Mouse (Mus musculus) megakaryocyte, adult 5-6 weeks (primary cell): ENCODE data around the gene Slc39a5. TPM values are rescaled to one million over a fixed set of nuclear protein-coding genes. Genes with fewer than 3 reads are reported as not detected.

Experiments
- ATAC-seq: 2 replicates; pipeline ENCODE4 v1.8.0; 2016; ENCODE audit warnings: mild to moderate bottlenecking, inconsistent platforms; ENCODE audit not compliant: poor library complexity, severe bottlenecking
- total RNA-seq, 2 experiments: library from RNA; stranded (forward) in 1 of 2; stranded (reverse) in 1 of 2; fragments of 153-499, 151-499 nt in 1 of 2; fragments of 221-1000, 200-1000 nt in 1 of 2; gene quantifications; 2 replicates each; pipeline versions ENCODE4 v1.2.3 to v1.2.4; 2015 to 2017

The Slc39a5 gene
- total RNA-seq, 2 experiments from 2014 or later = not detected

DNA sequence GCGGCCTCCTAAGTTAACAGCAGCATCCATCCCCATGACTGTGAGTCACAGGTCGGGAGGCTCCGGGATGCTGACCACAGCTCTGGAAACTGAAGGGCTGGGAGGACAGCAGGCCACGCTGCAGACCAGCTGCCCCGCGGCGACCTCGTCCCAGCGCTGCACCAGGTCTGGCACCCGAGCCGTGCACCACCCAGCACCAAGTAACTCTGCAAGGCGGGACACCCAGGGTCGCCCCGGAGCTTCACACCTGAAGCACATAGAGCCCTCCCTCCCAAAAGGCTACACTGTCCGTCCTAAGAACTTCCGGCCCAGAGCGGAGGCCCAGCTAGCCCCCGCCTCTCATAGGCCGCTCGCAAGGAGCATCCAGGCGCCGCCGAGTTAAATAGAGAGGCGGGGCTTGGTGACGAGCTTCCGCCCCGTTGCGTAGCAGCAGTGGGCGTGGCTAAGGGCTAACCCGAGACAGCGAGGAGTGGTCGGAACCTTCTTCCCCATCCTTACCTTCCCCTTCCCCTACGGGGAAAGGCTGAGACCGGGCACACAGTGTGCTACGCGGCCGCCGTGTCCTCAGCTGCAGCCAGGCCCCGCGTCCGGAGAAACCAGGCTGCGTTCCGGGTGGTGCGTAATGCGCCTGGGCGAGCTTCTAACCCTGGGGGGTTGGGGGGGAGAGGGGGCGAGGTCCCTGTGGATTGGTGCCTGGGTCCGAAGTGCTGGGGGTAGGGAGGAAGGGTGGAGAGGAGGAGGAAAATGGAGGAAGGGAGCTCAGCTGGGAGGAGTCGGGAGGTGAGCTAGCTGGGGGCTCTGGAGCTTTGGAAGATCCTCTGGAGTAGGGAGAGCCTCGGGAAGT lies 10.4 kb upstream of the Slc39a5 start, which contains the start of the genes Nabp2 and Rnf41:
TSS of gene Nabp2 (minus strand) at position 282 of the 844 bp plus-strand sequence.
TSS of gene Rnf41 (plus strand) at position 447 of the 844 bp plus-strand sequence.
- peak; percentile 77 for ATAC-seq

DNA sequence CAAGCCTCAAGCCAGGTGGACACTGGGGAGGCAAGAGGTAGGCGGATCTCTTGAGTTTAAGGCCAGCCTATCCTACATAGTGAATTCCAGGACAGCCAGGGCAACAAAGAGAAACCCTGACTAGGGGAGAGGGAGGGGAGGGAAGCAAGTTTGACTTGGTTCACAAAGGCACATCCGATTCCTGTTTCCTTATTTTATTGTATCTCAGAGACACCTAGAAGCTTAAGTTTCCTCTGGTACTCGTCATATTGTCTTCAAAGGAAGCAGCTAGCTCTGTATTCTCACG lies 9.5 kb upstream of the Slc39a5 start:
- ATAC-seq = no peak

DNA sequence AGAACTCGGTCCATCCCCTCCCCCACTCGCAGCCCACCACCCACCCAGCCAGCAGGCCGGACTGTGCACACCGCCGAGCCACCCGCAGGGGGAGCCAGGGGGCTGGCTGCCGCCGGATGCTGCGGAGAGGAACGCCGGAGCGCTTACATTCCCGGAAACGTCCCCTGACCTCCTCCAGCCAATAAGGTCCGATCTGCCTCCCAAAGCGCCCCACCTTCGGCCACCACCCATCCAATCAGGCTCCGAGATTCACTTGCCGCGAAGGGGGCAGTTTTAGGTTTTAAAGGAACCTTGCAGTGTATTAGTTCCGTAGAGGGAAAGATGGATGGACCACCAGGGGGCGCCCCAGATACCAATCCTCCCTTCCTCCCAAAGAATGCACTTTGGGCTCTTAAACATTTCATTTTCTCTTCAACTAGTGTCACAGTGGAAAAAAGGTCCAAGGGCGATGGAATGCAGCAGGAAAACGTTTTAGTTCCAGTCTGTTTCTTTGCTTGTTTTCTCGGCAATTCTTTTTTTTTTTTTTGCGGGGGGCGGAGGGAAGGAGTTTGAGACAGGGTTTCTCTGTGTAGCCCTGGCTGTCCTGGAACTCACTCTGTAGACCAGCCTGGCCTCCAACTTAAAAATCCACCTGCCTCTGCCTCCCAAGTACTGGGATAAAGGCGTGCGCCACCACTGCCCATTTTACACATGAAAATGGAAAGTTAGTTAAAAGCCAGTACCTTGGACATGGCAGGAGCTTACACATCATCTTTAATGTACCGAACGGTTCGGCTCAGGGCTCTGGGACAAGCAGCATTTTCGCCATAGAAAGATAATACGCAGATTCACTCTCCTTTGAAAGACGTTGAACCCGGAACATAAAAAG lies 8.9 kb upstream of the Slc39a5 start:
- peak; percentile 86 for ATAC-seq

DNA sequence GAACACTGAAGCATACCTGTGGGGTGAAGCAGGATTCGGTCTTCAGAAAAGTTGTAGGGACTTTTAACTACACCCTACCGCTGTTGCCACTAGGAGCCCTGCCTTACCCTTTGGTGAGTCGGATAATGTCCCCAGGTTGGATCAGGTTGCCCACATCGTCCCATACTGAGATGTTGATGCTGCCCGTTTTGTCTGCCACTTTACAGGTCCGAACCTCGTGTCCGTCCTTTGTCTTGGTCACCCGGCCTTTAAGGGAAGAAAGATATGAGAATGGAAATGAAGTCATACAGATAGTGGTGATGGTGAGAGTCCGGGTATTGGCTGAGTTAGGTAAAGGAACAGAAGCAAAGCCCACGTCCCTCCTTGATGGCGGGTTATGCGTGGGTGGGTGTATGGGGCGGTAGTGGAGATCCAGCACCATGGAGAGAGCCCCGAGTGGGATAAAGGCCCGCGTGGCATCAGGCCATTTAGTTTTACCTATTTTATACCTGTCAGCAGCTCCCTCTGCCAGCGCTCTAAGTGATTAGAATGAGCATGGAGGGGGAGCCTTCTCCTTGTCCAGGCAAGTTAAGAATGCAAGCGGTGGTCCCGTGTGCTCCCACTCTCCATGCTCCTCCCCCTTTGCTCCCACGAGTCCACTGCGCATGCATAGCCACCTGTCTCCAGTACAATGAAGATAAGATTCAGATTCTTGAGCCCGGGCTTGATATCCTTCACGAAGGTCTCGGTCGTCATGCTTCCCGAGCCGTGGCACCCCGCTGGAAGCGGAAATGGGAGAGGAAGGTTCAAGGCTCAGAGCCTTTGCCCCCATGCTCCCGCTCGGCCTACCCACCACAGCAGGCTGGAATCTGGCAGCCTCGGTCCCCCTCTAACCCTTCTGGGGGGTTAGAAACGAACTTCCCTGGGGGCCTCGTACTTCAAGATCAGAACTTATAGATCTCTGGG lies 7.8 kb upstream of the Slc39a5 start:
- ATAC-seq = no peak

DNA sequence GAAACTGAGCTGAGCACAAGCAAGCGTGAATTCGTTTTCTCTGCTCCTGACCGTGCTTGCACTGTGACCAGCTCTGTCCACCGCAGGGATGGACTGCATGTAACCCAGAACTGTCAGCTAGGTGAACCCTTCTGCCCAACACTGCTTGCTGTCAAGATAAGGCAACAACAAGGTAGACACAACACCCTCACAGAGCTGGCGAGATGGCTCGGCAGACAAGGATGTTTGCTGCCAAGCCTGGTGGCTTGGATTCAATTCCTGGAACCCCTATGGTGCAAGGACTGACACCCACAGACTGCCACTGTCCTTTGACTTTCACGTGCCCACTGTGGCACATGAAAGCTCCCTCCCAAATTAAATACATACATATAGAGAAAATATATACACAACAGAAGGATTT lies 2.9 kb upstream of the Slc39a5 start:
- ATAC-seq = no peak

DNA sequence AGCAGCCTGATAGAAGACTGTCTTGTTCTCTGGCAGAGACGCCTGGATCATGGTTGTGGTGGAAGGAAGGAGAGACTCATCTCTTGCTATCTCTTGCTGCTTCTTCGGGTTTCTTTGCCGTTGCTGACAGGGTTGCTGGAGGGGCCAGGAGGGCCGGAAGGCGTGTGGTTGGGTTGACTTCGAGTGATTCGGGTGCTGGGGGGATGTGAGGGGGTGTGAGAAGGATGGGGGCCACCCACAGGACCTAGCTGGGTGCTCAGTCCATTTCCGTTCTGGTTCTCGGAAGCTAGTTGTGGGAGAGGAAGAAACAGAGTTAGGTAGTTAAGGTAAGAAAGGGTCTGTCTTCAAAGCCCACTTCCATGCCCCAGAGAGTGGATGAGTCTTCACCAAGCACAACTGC lies 609 bp upstream of the Slc39a5 start:
- no peak for ATAC-seq

DNA sequence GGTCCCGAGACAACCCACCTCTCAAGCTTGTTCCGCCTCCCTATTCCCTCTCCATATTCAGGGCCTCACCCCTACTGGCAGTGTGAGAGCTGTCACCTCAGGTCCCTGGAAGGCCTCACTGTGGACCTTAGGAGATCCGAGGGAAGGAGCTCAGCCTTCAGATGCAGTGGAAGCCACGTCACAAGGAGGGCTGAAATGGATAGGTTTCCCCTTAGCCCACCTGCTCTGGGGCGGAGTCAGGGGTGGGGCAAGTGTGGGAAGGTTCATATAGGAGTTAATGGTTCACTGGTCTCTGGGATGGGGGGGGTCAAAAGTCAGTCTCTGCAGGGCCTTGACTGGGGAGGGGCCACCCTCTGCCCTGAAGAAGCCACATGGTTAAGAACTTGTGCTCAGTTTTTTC lies 691 bp downstream of the Slc39a5 start:
- no peak for ATAC-seq

DNA sequence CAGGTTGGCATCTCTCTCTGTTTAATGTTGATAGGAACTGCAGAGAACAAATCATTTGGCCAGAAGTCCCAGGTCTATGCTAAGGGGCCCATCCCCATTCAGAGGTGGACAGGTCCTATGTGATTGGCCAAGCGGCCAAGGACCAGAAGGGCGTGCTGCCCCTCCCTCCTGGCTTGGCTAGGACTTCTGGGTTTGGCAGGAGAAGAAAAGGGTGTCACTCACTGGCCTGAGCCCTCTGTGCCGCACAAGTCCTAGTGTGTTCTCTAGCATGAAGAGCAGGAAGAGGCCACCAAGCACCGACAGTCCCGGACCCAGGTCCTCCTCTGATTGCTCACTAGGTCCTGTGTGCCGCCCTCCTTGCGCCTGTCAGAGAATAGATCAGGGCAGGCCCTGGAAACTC lies 3.6 kb downstream of the Slc39a5 start:
- no peak for ATAC-seq

DNA sequence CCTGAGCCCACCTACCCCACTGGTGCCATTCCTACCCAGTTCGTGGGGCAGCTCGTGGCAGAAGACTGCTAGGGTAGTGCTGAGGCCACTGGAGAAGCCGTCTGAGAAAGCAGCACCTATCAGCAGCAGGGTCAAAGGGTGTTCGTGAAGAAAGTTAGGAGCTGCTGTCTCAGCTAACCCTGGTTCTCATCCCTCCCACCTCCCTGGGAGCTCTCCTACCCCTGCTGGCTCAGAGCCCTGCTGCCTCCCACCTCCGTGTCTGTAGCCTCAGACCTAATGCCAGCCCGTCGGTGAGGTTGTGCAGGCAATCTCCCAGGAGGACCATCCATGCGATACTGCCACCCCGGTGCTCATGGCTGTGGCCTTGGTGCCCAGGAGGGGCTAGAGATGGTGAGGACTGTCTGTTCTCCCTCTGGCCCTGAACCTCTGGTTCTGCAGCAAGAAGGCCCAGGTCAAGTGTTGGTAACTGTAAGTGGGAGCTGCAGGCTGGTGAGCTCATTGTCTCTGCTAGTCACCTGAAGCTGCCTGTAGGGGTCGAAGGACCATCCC lies 4.2 kb downstream of the Slc39a5 start:
- no peak for ATAC-seq

DNA sequence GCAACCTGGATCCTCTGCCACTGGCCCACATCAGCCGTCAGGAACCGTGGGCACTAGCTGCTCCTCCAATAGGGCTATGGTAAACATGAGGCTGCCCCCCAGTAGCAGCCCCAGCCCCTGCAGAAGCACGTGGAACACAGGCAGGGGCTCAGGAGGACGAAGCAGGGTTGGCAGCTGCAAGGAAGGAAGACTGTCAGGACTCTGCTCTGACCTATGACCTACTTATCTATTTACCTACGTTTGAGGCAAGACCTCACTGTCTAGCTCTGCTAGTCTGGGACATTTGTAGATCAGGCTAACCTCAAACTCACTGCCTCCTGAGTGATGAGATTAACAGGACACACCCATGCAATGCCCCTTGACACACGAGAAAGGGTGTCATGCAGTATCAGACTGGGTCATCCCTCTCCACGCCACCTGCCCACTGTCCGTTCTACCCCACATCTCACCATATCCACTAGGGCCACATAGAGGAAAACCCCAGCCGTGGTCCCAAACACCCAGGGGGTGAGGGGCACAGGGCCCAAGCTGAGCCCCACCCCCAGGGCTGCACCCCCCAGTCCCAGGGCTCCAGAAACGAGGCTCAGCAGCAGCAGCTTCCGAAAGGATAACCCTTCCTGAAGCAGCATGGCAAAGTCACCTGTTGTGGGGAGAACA lies 4.9 kb downstream of the Slc39a5 start:
- no peak for ATAC-seq

DNA sequence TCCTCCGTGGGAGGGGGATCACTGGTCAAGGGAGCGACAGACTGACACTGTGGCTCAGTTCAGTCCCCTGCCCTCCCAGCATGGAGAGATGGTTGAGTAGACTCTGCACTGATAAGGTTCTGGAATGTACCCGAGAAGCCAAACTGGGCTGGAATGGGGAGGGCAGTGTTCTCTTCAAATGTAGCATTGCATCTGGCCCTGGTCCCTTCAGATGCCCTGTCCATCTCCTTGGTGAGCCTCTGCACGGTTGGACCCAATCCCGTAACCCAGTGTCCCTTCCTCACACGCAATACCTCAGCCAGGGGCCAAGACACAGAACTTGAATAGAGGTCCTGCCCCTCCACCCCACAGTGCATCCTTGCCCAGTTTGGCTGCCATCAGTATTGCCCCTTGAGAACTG lies 9.2 kb downstream of the Slc39a5 start:
- ATAC-seq = no peak

DNA sequence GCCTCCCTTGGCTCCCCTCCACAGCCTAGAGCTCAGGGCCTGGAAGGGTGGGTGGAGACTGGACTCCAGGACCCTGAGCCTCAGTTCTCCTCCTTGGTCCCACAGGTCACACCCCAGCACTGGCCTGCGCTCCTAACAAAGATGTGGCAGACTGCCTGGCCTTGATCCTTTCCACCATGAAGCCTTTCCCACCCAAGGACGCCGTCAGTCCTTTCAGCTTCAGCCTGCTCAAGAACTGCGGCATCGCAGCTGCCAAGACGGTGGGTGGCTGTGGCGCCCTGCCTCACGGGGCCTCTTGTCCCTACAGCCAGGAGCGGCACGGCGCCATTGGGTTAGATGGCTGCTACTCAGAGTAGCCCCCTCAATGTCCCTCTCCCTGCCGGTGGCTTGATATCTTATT lies 10.7 kb downstream of the Slc39a5 start:
- ATAC-seq = no peak

DNA sequence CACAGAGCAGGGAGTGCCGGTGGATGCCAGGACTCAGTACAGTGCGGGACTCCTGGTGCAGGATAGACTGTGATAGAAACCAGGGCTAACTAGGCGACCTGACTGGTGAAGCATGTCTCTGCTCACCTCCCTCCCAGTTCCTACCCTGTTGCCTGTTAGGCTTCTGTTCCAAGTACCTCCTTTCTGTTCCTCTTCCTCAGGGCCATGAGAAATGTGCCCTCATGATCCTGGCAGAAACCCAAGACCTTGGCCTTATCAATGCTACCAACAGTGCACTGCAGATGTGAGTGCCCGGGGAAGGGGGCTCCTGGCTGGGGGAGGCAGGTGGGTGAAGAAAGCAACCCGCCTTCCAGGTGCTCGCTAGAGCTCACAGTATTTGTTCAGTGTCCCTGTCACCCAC lies 11.5 kb downstream of the Slc39a5 start:
- peak; percentile 37; the same call in 1 of the 2 replicates for ATAC-seq

DNA sequence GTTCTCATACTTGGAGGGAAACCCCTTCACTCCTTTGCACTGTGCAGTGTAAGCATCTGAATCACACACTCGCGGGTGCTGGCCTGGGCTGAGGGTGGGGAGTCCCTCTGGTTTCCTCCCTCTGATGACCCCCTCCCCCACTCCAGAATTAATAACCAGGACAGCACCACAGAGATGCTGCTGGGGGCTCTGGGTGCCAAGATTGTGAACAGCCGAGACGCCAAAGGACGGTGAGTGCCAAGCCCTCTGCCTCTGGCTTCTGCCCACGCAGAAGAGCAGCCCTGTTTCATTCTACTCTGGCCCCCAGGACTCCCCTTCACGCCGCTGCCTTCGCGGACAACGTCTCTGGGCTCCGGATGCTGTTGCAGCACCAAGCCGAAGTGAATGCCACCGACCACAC lies 12.1 kb downstream of the Slc39a5 start:
- no peak for ATAC-seq

DNA sequence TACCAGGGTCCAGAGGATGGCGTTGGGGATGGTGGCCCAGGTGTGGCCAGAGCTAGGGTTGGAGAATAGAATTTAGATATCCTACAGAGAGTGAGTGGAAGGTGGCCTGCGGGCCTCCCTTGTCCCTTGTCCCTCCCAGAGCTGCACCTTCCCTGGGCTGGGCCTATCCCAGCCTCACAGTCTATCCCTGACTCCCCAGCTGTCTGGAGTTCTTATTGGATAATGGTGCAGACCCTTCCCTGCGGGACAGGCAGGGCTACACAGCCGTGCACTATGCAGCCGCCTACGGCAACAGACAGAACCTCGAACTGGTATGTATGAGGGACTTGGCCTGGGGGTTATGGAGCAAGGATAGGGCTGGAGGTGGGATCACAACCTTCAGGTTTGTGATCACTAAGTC lies 15.1 kb downstream of the Slc39a5 start:
- no peak for ATAC-seq

DNA sequence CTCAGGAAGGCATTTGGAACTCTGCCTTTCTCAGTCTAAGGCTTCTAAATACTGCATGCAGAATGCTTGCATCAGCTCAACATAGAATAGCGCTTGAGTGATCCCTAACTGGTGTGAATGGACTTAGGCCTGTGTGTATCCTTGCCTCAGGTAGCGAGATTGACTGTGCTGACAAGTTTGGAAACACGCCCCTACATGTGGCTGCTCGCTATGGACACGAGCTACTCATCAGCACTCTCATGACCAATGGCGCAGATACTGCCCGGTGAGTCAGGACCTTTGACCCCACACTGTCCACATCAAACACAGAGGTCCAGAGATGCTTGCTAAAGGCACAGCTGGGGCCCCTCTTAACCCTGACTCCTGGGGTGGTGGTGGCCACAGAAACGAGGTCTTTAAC lies 18.5 kb downstream of the Slc39a5 start:
- ATAC-seq = no peak

DNA sequence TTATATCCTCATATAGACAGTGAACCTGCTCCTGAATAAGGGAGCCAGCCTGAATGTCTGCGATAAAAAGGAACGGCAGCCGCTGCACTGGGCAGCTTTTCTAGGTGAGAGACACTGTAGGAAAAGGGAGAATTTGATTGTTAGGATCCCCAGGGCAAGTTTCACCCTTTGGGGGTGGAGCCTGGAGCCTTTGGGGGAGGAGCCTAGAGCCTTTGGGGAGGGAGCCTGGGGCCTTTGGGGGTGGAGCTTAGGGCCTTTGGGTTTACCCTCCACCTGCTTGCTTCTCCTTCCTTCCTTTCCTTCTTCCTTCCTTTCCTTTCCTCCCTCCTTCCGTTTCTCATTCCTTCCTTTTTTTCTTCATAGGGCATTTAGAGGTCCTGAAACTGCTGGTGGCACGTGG lies 20.5 kb downstream of the Slc39a5 start:
- no peak for ATAC-seq

DNA sequence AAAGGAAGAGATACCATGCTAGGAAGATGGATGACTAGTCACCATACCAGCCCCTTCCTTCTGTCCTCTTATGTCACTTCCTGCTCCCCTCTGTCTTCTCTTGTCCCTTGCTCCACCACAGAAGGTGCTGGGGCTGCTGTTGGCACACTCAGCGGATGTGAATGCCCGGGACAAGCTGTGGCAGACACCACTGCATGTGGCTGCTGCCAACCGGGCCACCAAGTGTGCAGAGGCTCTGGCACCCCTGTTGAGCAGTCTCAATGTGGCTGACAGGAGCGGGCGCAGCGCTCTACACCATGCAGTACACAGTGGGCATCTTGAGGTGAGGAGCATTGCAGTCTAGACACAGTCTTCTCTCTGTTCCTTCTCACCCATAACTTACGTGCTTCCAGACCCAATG lies 21.8 kb downstream of the Slc39a5 start:
- ATAC-seq = no peak

DNA sequence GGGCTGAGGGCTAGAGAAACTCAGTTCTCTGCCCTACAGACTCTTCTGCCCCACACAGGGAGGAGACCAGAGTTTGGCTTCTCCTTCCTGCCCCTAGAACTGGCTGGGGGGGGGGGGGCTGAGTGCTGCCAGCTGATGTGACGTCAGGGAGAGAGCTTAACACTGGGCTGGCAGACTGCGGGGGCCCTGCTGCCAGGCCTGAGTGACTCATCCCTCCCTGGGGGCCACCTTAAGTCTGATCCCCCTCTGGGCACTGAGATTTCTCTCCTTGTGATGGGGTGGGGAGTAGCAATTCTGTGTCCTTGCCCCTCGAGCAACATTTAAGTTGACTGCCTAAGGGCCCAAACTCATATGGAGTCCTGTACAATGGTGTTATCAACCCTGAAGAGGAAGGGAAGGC lies 22.6 kb downstream of the Slc39a5 start:
- no peak for ATAC-seq

DNA sequence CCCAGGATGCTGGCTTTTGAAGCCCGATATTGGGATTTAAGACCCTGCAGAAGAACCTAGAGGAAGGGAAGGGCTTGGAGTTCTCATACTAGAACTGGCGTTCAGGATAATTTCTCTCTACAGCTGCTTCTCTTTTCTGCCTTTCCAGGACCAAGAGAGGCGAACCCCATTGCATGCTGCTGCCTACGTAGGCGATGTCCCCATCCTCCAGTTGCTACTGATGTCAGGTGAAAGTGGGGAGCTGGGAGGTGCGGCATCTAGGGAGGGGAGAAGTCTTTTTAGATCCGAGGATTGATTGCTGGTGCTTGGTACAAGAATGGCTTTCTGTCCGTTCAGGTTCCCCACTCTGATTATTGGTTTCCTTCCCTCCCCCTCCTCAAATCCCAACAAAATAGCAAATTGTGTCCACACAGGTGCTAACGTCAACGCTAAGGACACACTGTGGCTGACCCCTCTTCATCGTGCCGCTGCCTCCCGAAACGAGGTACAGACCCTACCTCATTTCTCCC lies 23.0 kb downstream of the Slc39a5 start:
- ATAC-seq = no peak
